Mouse (Mus musculus) ES-E14 (cell line): Measurements from ENCODE around the gene Tnfrsf9.

Experiments
- CHD2 ChIP-seq: IDR thresholded peaks from 2 replicates; pipeline ENCODE4 v1.6.1; 2014; ENCODE audit warnings: mild to moderate bottlenecking, low read depth, low read length, inconsistent platforms
- MAFK ChIP-seq: IDR thresholded peaks from 2 replicates; pipeline ENCODE4 v1.6.1; 2014; ENCODE audit warnings: mild to moderate bottlenecking, low read depth, low read length, inconsistent platforms; ENCODE audit not compliant: insufficient read depth
- ZNF384 ChIP-seq: IDR thresholded peaks from 2 replicates; pipeline ENCODE4 v1.6.1; 2012; ENCODE audit warnings: low read depth, low read length, inconsistent platforms

DNA sequence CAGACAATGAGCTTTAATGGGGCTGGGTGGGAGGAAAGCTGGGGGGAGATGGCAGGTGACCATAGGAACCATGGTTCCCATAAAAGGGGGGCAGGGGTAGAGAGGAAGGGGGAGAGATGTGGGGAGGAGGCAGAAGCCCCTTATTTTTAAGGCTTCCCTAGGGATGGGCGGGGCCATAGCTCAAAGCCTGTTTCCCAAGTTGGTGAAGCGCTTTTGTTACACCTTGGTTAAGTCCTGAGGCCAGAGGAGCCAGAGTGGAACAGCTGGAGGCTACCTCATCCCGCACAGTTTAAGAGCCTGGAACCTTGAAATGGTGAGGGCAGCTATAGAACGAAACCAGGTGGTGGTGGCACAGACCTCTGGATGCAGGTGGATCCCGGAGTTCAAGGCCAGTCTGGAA is 26.5 kb upstream of the Tnfrsf9 start:
- TF ChIP-seq CHD2, result no peak
- TF ChIP-seq ZNF384, result no peak
- no peak for TF ChIP-seq MAFK
